Mouse (Mus musculus) MEL (cell line): ENCODE data around the gene Tsc22d2.

Experiments used
- BHLHE40 ChIP-seq: IDR thresholded peaks from 2 replicates; pipeline ENCODE4 v1.6.1; 2012; ENCODE audit warnings: low read depth, mild to moderate bottlenecking, inconsistent platforms, low read length, improper control_type of control experiment, borderline replicate concordance
- CTCF ChIP-seq, 3 experiments: IDR thresholded peaks in 2 of 3; conservative IDR thresholded peaks in 1 of 3; 2 replicates each; pipeline ENCODE4 v1.5.1; 2011 to 2012; ENCODE audit warnings: low read length in 3 of 3, low read depth in 2 of 3, mild to moderate bottlenecking in 2 of 3, improper control_type of control experiment in 1 of 3, inconsistent platforms in 1 of 3, mixed read lengths in 1 of 3, moderate library complexity in 1 of 3; ENCODE audit not compliant: control insufficient read depth in 1 of 3, insufficient read depth in 1 of 3, poor library complexity in 1 of 3, severe bottlenecking in 1 of 3
- EP300 ChIP-seq, 2 experiments: IDR thresholded peaks; 2 replicates each; pipeline ENCODE4 v1.6.1; 2011; ENCODE audit warnings: improper control_type of control experiment in 2 of 2, low read length in 2 of 2, low read depth in 1 of 2, mild to moderate bottlenecking in 1 of 2
- HCFC1 ChIP-seq: IDR thresholded peaks from 2 replicates; pipeline ENCODE4 v1.6.1; 2012; ENCODE audit warnings: low read depth, mild to moderate bottlenecking, inconsistent platforms, low read length, improper control_type of control experiment, moderate library complexity
- JUND ChIP-seq: IDR thresholded peaks from 2 replicates; pipeline ENCODE4 v1.6.1; 2011; ENCODE audit warnings: low read depth, mild to moderate bottlenecking, improper control_type of control experiment, low read length
- MAX ChIP-seq: IDR thresholded peaks from 2 replicates; pipeline ENCODE4 v1.6.1; 2011; ENCODE audit warnings: low read length, improper control_type of control experiment
- POLR2A ChIP-seq, 2 experiments: IDR thresholded peaks; 2 replicates each; pipeline ENCODE4 v1.6.1; 2011 to 2012; ENCODE audit warnings: low read length in 2 of 2, mild to moderate bottlenecking in 2 of 2, control low read depth in 1 of 2, improper control_type of control experiment in 1 of 2, low read depth in 1 of 2, moderate library complexity in 1 of 2; ENCODE audit not compliant: control insufficient read depth in 1 of 2, insufficient read depth in 1 of 2, poor library complexity in 1 of 2
- RCOR1 ChIP-seq: IDR thresholded peaks from 2 replicates; pipeline ENCODE4 v1.6.1; 2012; ENCODE audit warnings: low read depth, mild to moderate bottlenecking, inconsistent platforms, low read length, improper control_type of control experiment
- SIN3A ChIP-seq: IDR thresholded peaks from 2 replicates; pipeline ENCODE4 v1.6.1; 2012; ENCODE audit warnings: low read length, improper control_type of control experiment, inconsistent platforms
- TCF12 ChIP-seq: IDR thresholded peaks from 2 replicates; pipeline ENCODE4 v1.6.1; 2014; ENCODE audit warnings: low read depth, mild to moderate bottlenecking, inconsistent platforms, low read length, improper control_type of control experiment, moderate library complexity
- USF1 ChIP-seq: IDR thresholded peaks from 2 replicates; pipeline ENCODE4 v1.6.1; 2014; ENCODE audit warnings: low read depth, mild to moderate bottlenecking, inconsistent platforms, low read length, improper control_type of control experiment, moderate library complexity

GRCm38 (mm10) chr3:58372066-58372904 is 42.2 kb upstream of the Tsc22d2 start:
- TF ChIP-seq HCFC1 (no peak), TCF12 (no peak), MAX (no peak), CTCF (IDR thresholded peaks at IDR 0.05 in 2 of 3, conservative IDR thresholded peaks at IDR 0.05 in 1 of 3; ENCODE audit: control insufficient read depth in 1 of 3, insufficient read depth in 1 of 3, low read depth in 2 of 3, low read length in 3 of 3, poor library complexity in 1 of 3, severe bottlenecking in 1 of 3) (no peak), JUND (no peak), BHLHE40 (no peak), SIN3A (no peak), POLR2A (IDR thresholded peaks at IDR 0.05; ENCODE audit: control insufficient read depth in 1 of 2, insufficient read depth in 1 of 2, low read depth in 1 of 2, low read length in 2 of 2, poor library complexity in 1 of 2) (no peak), USF1 (no peak), RCOR1 (no peak), EP300 (IDR thresholded peaks at IDR 0.05; ENCODE audit: low read depth in 1 of 2, low read length in 2 of 2) (no peak)
